Mouse (Mus musculus) testis, adult 10 weeks (tissue): Measurements from ENCODE around the gene Efnb2. TPM values are rescaled to one million over a fixed set of nuclear protein-coding genes. Genes with fewer than 3 reads are reported as not detected.

Experiments used
- polyA plus RNA-seq: library from polyadenylated mRNA; stranded (reverse); fragments of 350-450 nt; fragmentation: Illumina TruSeq; extraction: RNeasy Lipid Tissue Mini Kit (QIAGEN cat#74804); gene quantifications from one replicate; pipeline ENCODE4 v1.2.3, GENCODE M21; 2014; ENCODE audit warnings: low read depth, low replicate concordance

Efnb2 gene
- polyA plus RNA-seq = 4.1 TPM

GRCm38 (mm10) chr8:8661103-8661758 lies at the start of gene Efnb2:
Efnb2 (minus strand) TSS chr8:8661242.

GRCm38 (mm10) chr8:8690146-8691092 lies 29.4 kb upstream of the Efnb2 start, which contains the start of gene Arglu1:
Arglu1 (minus strand) TSS chr8:8690521.

Other genes starting within 250 kb of the Efnb2 start
- gene Arglu1, start 29.3 kb upstream of the Efnb2 start, polyA plus RNA-seq = 96.9 TPM